ENCODE assay signal across 11 mouse cellular contexts in the genomic region with DNA sequence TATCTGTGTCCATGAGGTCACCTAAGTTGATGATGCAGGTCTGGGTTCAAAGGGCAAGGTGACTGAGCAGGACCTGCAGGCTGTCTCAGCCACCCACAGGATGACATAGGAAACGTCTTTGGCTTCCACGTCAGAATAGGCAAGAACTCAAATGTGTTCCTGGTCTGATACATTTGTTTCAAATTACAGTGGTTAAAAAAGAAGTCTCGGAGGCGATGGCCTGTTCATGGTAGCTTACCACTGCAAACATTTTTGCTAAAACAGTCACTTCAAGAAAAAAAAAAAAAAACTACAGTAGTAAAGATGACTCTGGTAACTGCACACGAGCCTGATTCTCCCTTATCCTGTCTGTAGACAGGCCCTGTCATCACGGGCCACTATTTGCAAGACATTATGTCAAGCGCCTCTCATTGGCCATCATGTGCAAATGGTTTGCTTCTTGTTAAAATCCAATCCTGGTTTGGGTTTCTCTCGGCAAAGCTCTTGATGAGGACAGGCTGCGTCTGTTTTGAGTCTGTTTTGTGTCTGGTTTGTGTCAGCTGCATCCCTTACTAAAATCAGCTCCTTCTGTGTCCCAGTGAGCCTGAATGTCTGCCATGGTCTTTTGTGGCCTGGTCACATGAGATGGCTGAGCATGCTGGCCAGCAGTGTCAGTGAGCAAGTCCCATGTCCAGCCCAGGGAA. TPM values are rescaled to one million over a fixed set of nuclear protein-coding genes. Genes with fewer than 3 reads are reported as not detected.
DNase-seq lines count a peak whose midpoint lies in the region; ATAC-seq lines count a peak whose summit lies in the region.
"Had no signal": no experiment of that assay in that cellular context is flagged by ENCODE, and none has a peak within 500 bp of the region (broad histone marks: within the 10 kb centered on the region; RNA-seq: fewer than 3 reads in every experiment).

No protein-coding gene starts in this region.

- H3K9ac ChIP-seq in embryonic facial prominence, embryonic 13.5 days, result no peak overlapping the region
- H3K9ac ChIP-seq in midbrain, embryonic 16.5 days (ENCODE audit: low read depth, low read length), result 0 out of 2 replicates have a peak overlapping the region, but pooled peaks have one; percentile 12

- intact Hi-C loops in gastrocnemius, postnatal 14 days (cut with DNase I; ENCODE audit: low total_unique reads), result no loop called here
- intact Hi-C loops in gastrocnemius, postnatal 36 days (cut with DNase I), result loop anchor here (5.0 kb wide), 2 partner anchors 60 to 75 kb away; a partner anchor contains a TSS
- intact Hi-C loops in heart, postnatal 36 days (cut with DNase I), result no loop called here

- DNase-seq in gastrocnemius, postnatal 14 days, result peak; percentile 29
- DNase-seq in gastrocnemius, postnatal 36 days, result no peak
- peak; percentile 20 to 32 for DNase-seq in heart, postnatal 36 days
- DNase-seq in natural killer cell, adult 2 months (ENCODE audit: low spot score in 2 of 2), result no peak
- no peak for DNase-seq in right cerebral cortex, postnatal 10 days (ENCODE audit: low spot score in 2 of 2)
- DNase-seq: adrenal gland, postnatal 36 days; cerebellum, postnatal 14 days; lung, adult 2 months had no signal

- peak overlapping the region; percentile 37 for H3K4me2 ChIP-seq in embryonic facial prominence, embryonic 13.5 days
- no peak overlapping the region for H3K4me2 ChIP-seq in midbrain, embryonic 16.5 days (ENCODE audit: low read length)

- H3K4me1 ChIP-seq in embryonic facial prominence, embryonic 13.5 days, result peaks cover 61% of the 10 kb centered on the region
- H3K4me1 ChIP-seq in midbrain, embryonic 16.5 days (ENCODE audit: control insufficient read depth, insufficient read depth, low read length), result peaks cover 17% of the 10 kb centered on the region

- ATAC-seq in embryonic facial prominence, embryonic 13.5 days (ENCODE audit: insufficient number of reproducible peaks, insufficient read depth, low FRiP score, low TSS enrichment, low read depth), result no peak
- ATAC-seq in midbrain, embryonic 16.5 days, result no peak
- ATAC-seq in frontal cortex, adult (ENCODE audit: low TSS enrichment), result no peak

- peaks cover 44% of the 10 kb centered on the region for H3K27me3 ChIP-seq in embryonic facial prominence, embryonic 13.5 days
- H3K27me3 ChIP-seq in midbrain, embryonic 16.5 days (ENCODE audit: control insufficient read depth, insufficient read depth, low read depth, low read length), result no peaks in the 10 kb centered on the region

- H3K27ac ChIP-seq in embryonic facial prominence, embryonic 13.5 days, result peak overlapping the region; percentile 66
- peak overlapping the region; percentile 54; the same call in 1 of the 2 replicates for H3K27ac ChIP-seq in midbrain, embryonic 16.5 days (ENCODE audit: low read length)

- WGBS in embryonic facial prominence, embryonic 13.5 days, result 21% methylated on average over 9 of the region's 9 CpGs
- WGBS in midbrain, embryonic 16.5 days, result 70% methylated on average over 9 of the region's 9 CpGs

- no peak overlapping the region for H3K4me3 ChIP-seq in embryonic facial prominence, embryonic 13.5 days
- no peak overlapping the region for H3K4me3 ChIP-seq in midbrain, embryonic 16.5 days (ENCODE audit: low read depth, low read length)

- H3K9me3 ChIP-seq in embryonic facial prominence, embryonic 13.5 days, result no peaks in the 10 kb centered on the region
- H3K9me3 ChIP-seq in midbrain, embryonic 16.5 days (replicated peaks; ENCODE audit: control insufficient read depth, low read length, poor library complexity, severe bottlenecking), result no peaks in the 10 kb centered on the region

- no peaks in the 10 kb centered on the region for H3K36me3 ChIP-seq in embryonic facial prominence, embryonic 13.5 days
- H3K36me3 ChIP-seq in midbrain, embryonic 16.5 days (ENCODE audit: control insufficient read depth, insufficient read depth, low read length), result no peaks in the 10 kb centered on the region

RNA-seq across cellular contexts. Expression of a gene that starts 59.2 kb away (rescaled TPM):
- total RNA-seq in gastrocnemius, postnatal 14 days (2021), result 100 to 1,000 TPM; 239 to 251 TPM
- 100 to 1,000 TPM; 244 to 266 TPM for total RNA-seq in gastrocnemius, postnatal 36 days (2021)
- polyA plus RNA-seq in embryonic facial prominence, embryonic 13.5 days (2015; fragmentation: Nextera tagmentation; extraction: Ambion mirVana), result 58.5 and 66.1 TPM in 2 replicates
- 100 to 1,000 TPM; 425 to 453 TPM for total RNA-seq in heart, postnatal 36 days (2021)
- polyA plus RNA-seq in midbrain, embryonic 16.5 days (2015; fragmentation: Nextera tagmentation; extraction: Ambion mirVana), result 49.3 and 54.6 TPM in 2 replicates

Comparison
In these comparisons a context has a peak if more than half of its experiments do, and no peak if none do; other contexts are left out.
1. DNase-seq: peak in gastrocnemius, postnatal 14 days (single experiment) and heart, postnatal 36 days (2 of 2); none in gastrocnemius, postnatal 36 days (0 of 2), natural killer cell, adult 2 months (0 of 2) and right cerebral cortex, postnatal 10 days (0 of 2).